Mouse (Mus musculus) CH12.LX (cell line): ENCODE measurements at regions not wholly inside any gene's neighbourhood (a gene's known extent, or its start where the extent isn't known, plus 50 kb on each side); places are given as distances from the start of the nearest gene placed in this dataset.

Source experiments
- DNase-seq: peaks from one replicate; pipeline ENCODE4 v3.0.0-alpha.2; 2013; ENCODE audit errors: extremely low read depth
- H3K27ac ChIP-seq: 2 replicates; pipeline ENCODE4 v1.5.1; 2012; ENCODE audit warnings: low read depth, mild to moderate bottlenecking, control low read depth, moderate library complexity; ENCODE audit not compliant: insufficient read depth
- H3K27me3 ChIP-seq: replicated peaks from 2 replicates; pipeline ENCODE3; 2012; ENCODE audit warnings: inconsistent platforms
- H3K36me3 ChIP-seq, 2 experiments: replicated peaks in 1 of 2; 2 replicates each; pipeline versions ENCODE3 to v1.6.1; 2012; ENCODE audit warnings: inconsistent platforms in 1 of 2, low read length in 1 of 2, mild to moderate bottlenecking in 1 of 2, mixed read lengths in 1 of 2, moderate library complexity in 1 of 2; ENCODE audit not compliant: control insufficient read depth in 1 of 2, insufficient read depth in 1 of 2
- H3K4me1 ChIP-seq, 2 experiments: 2 replicates each; pipeline ENCODE4 v1.6.1; 2012; ENCODE audit warnings: inconsistent platforms in 1 of 2, moderate library complexity in 1 of 2; ENCODE audit not compliant: insufficient read depth in 2 of 2, control insufficient read depth in 1 of 2
- H3K4me2 ChIP-seq: 2 replicates; pipeline ENCODE4 v1.6.1; 2012; ENCODE audit warnings: low read depth, mild to moderate bottlenecking, control low read depth; ENCODE audit not compliant: poor library complexity, insufficient read depth, severe bottlenecking
- H3K4me3 ChIP-seq, 3 experiments: fragments of 150-350 bp in 1 of 3; sonication (generic) in 1 of 3; replicated peaks in 1 of 3; 2 replicates each; pipeline versions ENCODE3 to v1.5.1; 2011 to 2012; ENCODE audit warnings: low read depth in 2 of 3, low read length in 2 of 3, mild to moderate bottlenecking in 2 of 3, moderate library complexity in 2 of 3, control low read depth in 1 of 3, improper control_type of control experiment in 1 of 3, inconsistent platforms in 1 of 3, mixed read lengths in 1 of 3; ENCODE audit not compliant: poor library complexity in 1 of 3
- H3K79me2 ChIP-seq: replicated peaks from 2 replicates; pipeline ENCODE4 v1.6.1; 2012; ENCODE audit warnings: mild to moderate bottlenecking, moderate library complexity; ENCODE audit not compliant: control insufficient read depth, poor library complexity, insufficient read depth, severe bottlenecking; ENCODE audit errors: extremely low read depth
- H3K9ac ChIP-seq: 2 replicates; pipeline ENCODE4 v1.6.1; 2012; ENCODE audit warnings: low read depth, mild to moderate bottlenecking, control low read depth, moderate library complexity; ENCODE audit not compliant: insufficient read depth
- H3K9me3 ChIP-seq: replicated peaks from 2 replicates; pipeline ENCODE3; 2012; ENCODE audit warnings: low read length, inconsistent platforms, mixed read lengths
- CHD1 ChIP-seq: IDR thresholded peaks from 2 replicates; pipeline ENCODE4 v1.6.1; 2012; ENCODE audit warnings: low read depth, low read length, improper control_type of control experiment, inconsistent platforms
- CHD2 ChIP-seq: IDR thresholded peaks from 2 replicates; pipeline ENCODE4 v1.6.1; 2011; ENCODE audit warnings: low read length, improper control_type of control experiment
- CTCF ChIP-seq, 2 experiments: IDR thresholded peaks in 1 of 2; conservative IDR thresholded peaks in 1 of 2; 2 replicates each; pipeline ENCODE4 v1.5.1; 2011 to 2012; ENCODE audit warnings: low read depth in 2 of 2, low read length in 2 of 2, improper control_type of control experiment in 1 of 2, inconsistent platforms in 1 of 2, mild to moderate bottlenecking in 1 of 2, moderate library complexity in 1 of 2
- E2F4 ChIP-seq: IDR thresholded peaks from 2 replicates; pipeline ENCODE4 v1.6.1; 2011; ENCODE audit warnings: low read depth, low read length, improper control_type of control experiment; ENCODE audit not compliant: insufficient replicate concordance
- ELF1 ChIP-seq: IDR thresholded peaks from 2 replicates; pipeline ENCODE4 v1.6.1; 2014; ENCODE audit warnings: low read depth, mild to moderate bottlenecking, inconsistent platforms, low read length, improper control_type of control experiment
- EP300 ChIP-seq: IDR thresholded peaks from 2 replicates; pipeline ENCODE4 v1.6.1; 2011; ENCODE audit warnings: low read length, improper control_type of control experiment
- ETS1 ChIP-seq: conservative IDR thresholded peaks from 2 replicates; pipeline ENCODE4 v1.6.1; 2012; ENCODE audit warnings: low read depth, mild to moderate bottlenecking, inconsistent platforms, low read length, improper control_type of control experiment, moderate library complexity
- IRF4 ChIP-seq: IDR thresholded peaks from 2 replicates; pipeline ENCODE4 v1.6.1; 2014; ENCODE audit warnings: low read depth, mild to moderate bottlenecking, inconsistent platforms, low read length, improper control_type of control experiment
- JUND ChIP-seq: conservative IDR thresholded peaks from 2 replicates; pipeline ENCODE4 v1.6.1; 2011; ENCODE audit warnings: low read depth, low read length, improper control_type of control experiment
- KAT2A ChIP-seq: IDR thresholded peaks from 2 replicates; pipeline ENCODE4 v1.6.1; 2012; ENCODE audit warnings: low read length, improper control_type of control experiment, inconsistent platforms; ENCODE audit not compliant: insufficient replicate concordance
- MAFK ChIP-seq: IDR thresholded peaks from 2 replicates; pipeline ENCODE4 v1.6.1; 2011; ENCODE audit warnings: low read length, improper control_type of control experiment; ENCODE audit not compliant: insufficient replicate concordance
- MAX ChIP-seq: IDR thresholded peaks from 2 replicates; pipeline ENCODE4 v1.6.1; 2011; ENCODE audit warnings: low read length, improper control_type of control experiment
- MAZ ChIP-seq: IDR thresholded peaks from 2 replicates; pipeline ENCODE4 v1.6.1; 2012; ENCODE audit warnings: low read depth, mild to moderate bottlenecking, inconsistent platforms, low read length, improper control_type of control experiment, moderate library complexity
- MXI1 ChIP-seq: IDR thresholded peaks from 2 replicates; pipeline ENCODE4 v1.6.1; 2011; ENCODE audit warnings: mild to moderate bottlenecking, low read depth, low read length, improper control_type of control experiment
- MYC ChIP-seq: IDR thresholded peaks from 2 replicates; pipeline ENCODE4 v1.6.1; 2011; ENCODE audit warnings: low read depth, mild to moderate bottlenecking, improper control_type of control experiment, low read length
- NELFE ChIP-seq: IDR thresholded peaks from 2 replicates; pipeline ENCODE4 v1.6.1; 2011; ENCODE audit warnings: low read depth, low read length, improper control_type of control experiment
- NRF1 ChIP-seq: IDR thresholded peaks from 2 replicates; pipeline ENCODE4 v1.6.1; 2014; ENCODE audit warnings: low read depth, mild to moderate bottlenecking, inconsistent platforms, low read length, improper control_type of control experiment, moderate library complexity
- PAX5 ChIP-seq: IDR thresholded peaks from 2 replicates; pipeline ENCODE4 v1.6.1; 2012; ENCODE audit warnings: low read length, inconsistent platforms, mixed read lengths
- RAD21 ChIP-seq: IDR thresholded peaks from 2 replicates; pipeline ENCODE4 v1.6.1; 2011; ENCODE audit warnings: low read depth, mild to moderate bottlenecking, low read length, improper control_type of control experiment, moderate library complexity
- SIN3A ChIP-seq: IDR thresholded peaks from 2 replicates; pipeline ENCODE4 v1.6.1; 2012; ENCODE audit warnings: low read length, improper control_type of control experiment, inconsistent platforms
- TCF12 ChIP-seq: IDR thresholded peaks from 2 replicates; pipeline ENCODE4 v1.6.1; 2014; ENCODE audit warnings: low read depth, mild to moderate bottlenecking, inconsistent platforms, low read length, improper control_type of control experiment
- UBTF ChIP-seq: IDR thresholded peaks from 2 replicates; pipeline ENCODE4 v1.6.1; 2012; ENCODE audit warnings: low read depth, mild to moderate bottlenecking, inconsistent platforms, low read length, improper control_type of control experiment, moderate library complexity
- USF1 ChIP-seq: IDR thresholded peaks from 2 replicates; pipeline ENCODE4 v1.6.1; 2014; ENCODE audit warnings: low read depth, mild to moderate bottlenecking, inconsistent platforms, low read length, improper control_type of control experiment
- USF2 ChIP-seq: conservative IDR thresholded peaks from 2 replicates; pipeline ENCODE4 v1.6.1; 2011; ENCODE audit warnings: low read depth, low read length, improper control_type of control experiment
- ZMIZ1 ChIP-seq: IDR thresholded peaks from 2 replicates; pipeline ENCODE4 v1.6.1; 2012; ENCODE audit warnings: low read depth, mild to moderate bottlenecking, inconsistent platforms, low read length, improper control_type of control experiment
- dilution Hi-C: fragments of 300-500 bp; cut with MboI; formaldehyde crosslinking; loops from 2 replicates; pipeline ENCODE4 v1.14.3; 2020; ENCODE audit warnings: low sequenced_read_pairs; ENCODE audit not compliant: extremely low pct_unique_long_range_greater_than_20kb, extremely low pct_ligation_motif_present
- in situ Hi-C: fragments of 300-500 bp; cut with MboI; formaldehyde crosslinking; loops from 3 replicates; pipeline ENCODE4 v1.14.3; 2019; ENCODE audit warnings: low sequenced_read_pairs, low pct_ligation_motif_present, low pct_unique_long_range_greater_than_20kb, mixed read lengths

- Histone ChIP-seq H3K79me2 (no peaks in the 10 kb centered on the region), H3K27ac (no peak overlapping the region), H3K27me3 (no peaks in the 10 kb centered on the region), H3K4me1 (no peaks in the 10 kb centered on the region), H3K9me3 (peaks cover 2% of the 10 kb centered on the region), H3K4me2 (no peak overlapping the region), H3K36me3 (no peaks in the 10 kb centered on the region), H3K4me3 (no peak overlapping the region)
- in situ Hi-C loops: no loop called here
- no peak for DNase-seq
- TF ChIP-seq IRF4 (no peak), JUND (no peak), USF2 (no peak), NELFE (no peak), PAX5 (no peak), MYC (no peak), ETS1 (no peak), CHD2 (no peak), MAZ (no peak), CTCF (conservative IDR thresholded peaks at IDR 0.05 in 1 of 2, IDR thresholded peaks at IDR 0.05 in 1 of 2; ENCODE audit: low read depth in 2 of 2, low read length in 2 of 2) (no peak)
- TF ChIP-seq, all 38 proteins: peak for 0
- no peak overlapping the region for H3K9ac ChIP-seq
- dilution Hi-C loops: no loop called here
Observed at GRCm38 (mm10) chr2:48423861-48424442, 390.0 kb upstream of the Acvr2a start.

GRCm38 (mm10) chr2:48424562-48424961 is 389.3 kb upstream of the Acvr2a start:
- TF ChIP-seq JUND (no peak), TCF12 (no peak), MXI1 (no peak), CHD2 (no peak), ZMIZ1 (no peak), ELF1 (no peak), CHD1 (no peak), USF1 (no peak), EP300 (no peak), PAX5 (no peak), MAFK (no peak), UBTF (no peak), ETS1 (no peak), MAX (no peak), SIN3A (no peak), RAD21 (no peak), E2F4 (no peak), KAT2A (no peak), NRF1 (no peak), MAZ (no peak)
- no peaks in the 10 kb centered on the region for H3K27me3 ChIP-seq
- no peaks in the 10 kb centered on the region for H3K4me1 ChIP-seq
- in situ Hi-C loops (no loop called here), dilution Hi-C loops (no loop called here)
- no peak overlapping the region for H3K27ac ChIP-seq
- peaks cover 2% of the 10 kb centered on the region for H3K9me3 ChIP-seq
- DNase-seq: no peak
- no peak overlapping the region for H3K4me3 ChIP-seq
- H3K9ac ChIP-seq: no peak overlapping the region
- no peaks in the 10 kb centered on the region for H3K36me3 ChIP-seq
- H3K79me2 ChIP-seq: no peaks in the 10 kb centered on the region
- H3K4me2 ChIP-seq: no peak overlapping the region
